Mouse (Mus musculus) neural tube, embryonic 11.5 days (tissue): ENCODE measurements around the gene Tnfrsf19. TPM values are rescaled to one million over a fixed set of nuclear protein-coding genes. Genes with fewer than 3 reads are reported as not detected.

Source experiments
- polyA plus RNA-seq: library from polyadenylated mRNA; unstranded; fragments of >200 nt; fragmentation: Nextera tagmentation; extraction: Ambion mirVana; gene quantifications from 2 replicates; pipeline ENCODE4 v1.2.1, GENCODE M21; 2014

Gene Tnfrsf19
- polyA plus RNA-seq, 1 experiment from 2014 or later, result 53.8 TPM

Other genes with a start within 250 kb of the Tnfrsf19 start
- gene Sacs, start 92.0 kb upstream of the Tnfrsf19 start, polyA plus RNA-seq, result 5.3 and 6.2 TPM in 2 replicates
- gene Sgcg, start 212.0 kb upstream of the Tnfrsf19 start, polyA plus RNA-seq, result 1.1 and 2.0 TPM in 2 replicates